Mouse (Mus musculus) subcutaneous adipose tissue, adult 2 months (tissue): ENCODE data around the gene Olfr70. TPM values are rescaled to one million over a fixed set of nuclear protein-coding genes. Genes with fewer than 3 reads are reported as not detected.

Experiments used
- polyA plus RNA-seq: library from polyadenylated mRNA; depleted of rRNA; stranded (reverse); fragments of >200 nt; gene quantifications from 2 replicates; pipeline ENCODE4 v1.2.3, GENCODE M21; 2012; ENCODE audit warnings: low replicate concordance; rRNA removed

The Olfr70 gene
- not detected in 2 replicates for polyA plus RNA-seq

DNA sequence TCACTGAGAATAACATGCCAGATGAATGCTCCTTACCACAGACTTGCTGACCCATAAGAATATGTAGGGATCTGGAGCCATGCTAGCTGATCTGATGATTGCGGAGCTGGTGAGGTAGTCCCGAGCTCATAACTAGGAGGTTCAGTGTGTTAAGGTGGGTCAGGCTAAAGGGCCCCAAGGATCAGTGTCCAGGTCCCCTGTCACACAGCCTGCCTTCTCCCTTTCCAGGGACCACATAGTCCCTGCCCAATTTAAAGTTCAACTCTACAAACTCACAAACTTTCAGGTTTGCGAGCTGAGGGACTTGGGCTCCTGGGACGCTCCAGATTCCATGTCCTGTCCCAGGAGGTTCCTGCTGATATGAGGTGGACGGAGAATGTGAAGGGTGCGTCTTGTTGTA is at the start of gene Olfr70:
Gene Olfr70 (minus strand): TSS at position 101 of the 400 bp plus-strand sequence.

GRCm38 (mm10) chr4:43729794-43730550 is 29.4 kb upstream of the Olfr70 start, which contains the start of gene Spaar:
Gene Spaar, plus strand, starts transcription at chr4:43730034.

GRCm38 (mm10) chr4:43726995-43727394 is 26.4 kb upstream of the Olfr70 start, which contains the start of gene Hrct1:
Gene Hrct1, plus strand, starts transcription at chr4:43727188.

DNA sequence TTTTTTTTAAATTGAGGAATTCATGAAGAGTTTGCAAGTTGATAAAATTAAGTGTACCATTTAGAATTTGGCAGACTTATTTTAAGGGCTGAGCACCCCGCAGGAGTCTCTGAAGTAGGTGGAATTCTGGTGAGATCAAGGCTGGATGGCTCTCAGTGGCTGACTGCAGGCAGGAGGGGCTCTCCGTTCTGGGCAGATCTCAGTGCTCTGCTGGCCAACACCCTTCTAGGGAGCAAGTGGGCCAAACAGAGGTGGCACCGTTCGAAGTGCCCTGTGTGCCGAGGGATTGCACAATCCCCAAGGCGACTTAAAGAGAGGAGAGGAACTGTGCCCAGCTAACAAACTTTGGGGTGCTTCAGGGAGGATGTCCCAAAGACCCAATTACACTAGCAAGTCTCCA is 9.3 kb upstream of the Olfr70 start, which contains the start of gene Olfr71:
Gene Olfr71 (minus strand): TSS at position 387 of the 400 bp plus-strand sequence.

GRCm38 (mm10) chr4:43668782-43669427 is 31.7 kb downstream of the Olfr70 start, which contains the start of the genes Tmem8b and Fam221b:
Gene Tmem8b, plus strand, starts transcription at chr4:43668971.
Gene Fam221b, minus strand, starts transcription at chr4:43669145.

DNA sequence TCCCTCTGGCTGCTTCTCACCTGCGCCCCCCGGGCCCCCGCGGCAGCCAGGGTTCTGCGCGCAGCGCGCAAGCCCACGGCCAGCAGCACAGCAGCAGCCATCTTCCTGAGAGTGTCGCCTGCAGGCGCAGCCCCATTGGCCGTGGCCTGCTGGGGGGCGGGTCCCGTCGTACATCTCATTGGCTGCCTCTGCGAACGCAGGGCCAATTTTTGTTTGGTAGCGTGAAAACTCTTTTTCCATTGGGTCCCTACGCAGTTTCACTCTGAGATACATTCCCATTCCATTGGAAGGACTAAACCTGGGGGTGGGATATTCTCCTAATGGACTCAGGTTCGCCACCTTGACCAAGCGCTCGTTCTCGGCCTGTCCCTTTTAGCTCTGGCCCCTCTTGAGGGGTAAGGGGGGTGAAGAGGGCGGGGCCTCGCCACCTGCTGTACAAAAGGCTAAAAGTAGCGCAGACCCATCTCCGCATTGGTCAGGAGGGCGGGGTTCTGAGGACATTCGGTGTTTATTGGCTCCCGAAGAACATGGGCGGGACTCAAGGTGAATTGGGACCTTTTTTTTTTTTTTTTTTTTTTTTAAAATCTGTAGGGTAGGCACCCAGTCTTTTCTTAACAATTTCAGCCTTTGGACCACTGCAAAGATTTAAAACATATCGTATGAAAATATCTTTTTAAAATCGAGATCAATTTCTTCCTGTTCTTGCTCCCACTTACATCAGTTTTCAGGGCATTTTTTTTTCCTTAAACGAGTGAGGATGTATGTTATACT is 44.1 kb downstream of the Olfr70 start, which contains the start of gene Hint2:
Gene Hint2 (minus strand): TSS at position 128 of the 771 bp plus-strand sequence.

DNA sequence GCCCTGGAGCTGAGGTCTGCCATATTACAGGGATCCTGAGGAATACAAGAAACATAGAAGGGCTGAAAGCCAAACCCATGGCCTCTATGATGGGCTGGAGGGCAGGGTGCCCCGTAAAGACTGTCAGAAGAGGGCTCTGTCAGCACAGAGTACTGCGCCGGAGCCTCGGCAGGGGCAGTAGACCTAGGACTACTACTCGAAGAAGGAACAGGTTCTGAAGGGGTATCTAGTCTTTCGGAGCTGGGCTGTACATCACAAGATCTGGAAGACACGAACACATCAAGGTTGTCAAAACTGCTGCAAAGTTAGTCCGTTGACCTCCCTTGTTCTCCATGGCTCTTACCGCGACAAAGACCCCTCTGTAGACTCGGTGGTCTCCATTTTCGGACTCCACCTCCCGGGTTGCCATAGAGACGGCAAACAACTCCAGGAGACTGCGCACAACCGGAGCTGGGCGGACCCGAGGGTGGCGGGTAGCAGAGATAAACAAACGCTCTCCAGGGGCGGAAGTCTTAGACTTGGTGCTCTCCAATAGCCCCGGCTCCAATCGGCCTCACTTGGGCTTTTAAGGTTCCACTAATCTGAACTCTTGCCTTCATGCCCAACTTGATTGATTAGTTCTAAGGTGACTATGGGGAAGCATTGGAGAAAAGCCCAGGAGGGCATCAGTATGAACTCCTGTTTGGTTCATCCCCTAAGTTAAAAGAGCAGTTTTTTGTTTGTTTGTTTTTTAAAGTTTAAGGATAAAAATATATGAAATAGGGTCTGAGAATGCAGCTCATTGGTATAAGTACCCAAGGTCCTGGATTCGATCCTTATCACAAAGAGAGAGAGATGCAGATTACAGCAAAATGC is 47.2 kb downstream of the Olfr70 start, which contains the start of gene Spag8:
Gene Spag8 (minus strand): TSS at position 434 of the 855 bp plus-strand sequence.

Other genes with a start within 250 kb of the Olfr70 start
- 2.8 and 10.4 TPM in 2 replicates for gene Cd72, start 246.2 kb downstream of the Olfr70 start, polyA plus RNA-seq
- 0.40 and 0.73 TPM in 2 replicates for gene Sit1, start 217.1 kb downstream of the Olfr70 start, polyA plus RNA-seq
- 72.2 and 259 TPM in 2 replicates for gene Ccdc107, start 207.9 kb downstream of the Olfr70 start, polyA plus RNA-seq
- 2.2 and 11.5 TPM in 2 replicates for gene Arhgef39, start 201.1 kb downstream of the Olfr70 start, polyA plus RNA-seq
- gene Car9, start 193.8 kb downstream of the Olfr70 start, polyA plus RNA-seq: 0.26 and 1.6 TPM in 2 replicates
- 19.2 and 203 TPM in 2 replicates for gene Tpm2, start 177.0 kb downstream of the Olfr70 start, polyA plus RNA-seq
- 63.4 and 86.6 TPM in 2 replicates for gene Creb3, start 138.5 kb downstream of the Olfr70 start, polyA plus RNA-seq
- 119 and 185 TPM in 2 replicates for gene Tln1, start 138.1 kb downstream of the Olfr70 start, polyA plus RNA-seq
- 73.9 and 79.3 TPM in 2 replicates for gene Rgp1, start 122.1 kb downstream of the Olfr70 start, polyA plus RNA-seq
- 29.8 and 35.8 TPM in 2 replicates for gene Gba2, start 121.9 kb downstream of the Olfr70 start, polyA plus RNA-seq
- 0.62 and 3.8 TPM in 2 replicates for gene Msmp, start 116.3 kb downstream of the Olfr70 start, polyA plus RNA-seq
- gene Npr2, start 68.9 kb downstream of the Olfr70 start, polyA plus RNA-seq: 94.7 and 95.6 TPM in 2 replicates
- 0.69 and 1.1 TPM in 2 replicates for gene Spag8, start 47.2 kb downstream of the Olfr70 start, polyA plus RNA-seq
- gene Hint2, start 44.3 kb downstream of the Olfr70 start, polyA plus RNA-seq: 105 and 166 TPM in 2 replicates
- 14.5 and 16.6 TPM in 2 replicates for gene Tmem8b, start 31.8 kb downstream of the Olfr70 start, polyA plus RNA-seq
- 0.07 and 0.10 TPM in 2 replicates for gene Fam221b, start 31.7 kb downstream of the Olfr70 start, polyA plus RNA-seq
- gene Olfr71, start 9.4 kb upstream of the Olfr70 start, polyA plus RNA-seq: not detected in 2 replicates
- gene Hrct1, start 26.4 kb upstream of the Olfr70 start, polyA plus RNA-seq: 8.2 and 78.2 TPM in 2 replicates
- gene Spaar, start 29.2 kb upstream of the Olfr70 start, polyA plus RNA-seq: 3.1 and 20.2 TPM in 2 replicates
- gene Olfr159, start 70.2 kb upstream of the Olfr70 start, polyA plus RNA-seq: 0.13 TPM in 1 of 2 replicates, not detected in the other
- not detected in 2 replicates for gene Olfr156, start 123.1 kb upstream of the Olfr70 start, polyA plus RNA-seq
- 0.04 TPM in 1 of 2 replicates, not detected in the other for gene Olfr157, start 139.4 kb upstream of the Olfr70 start, polyA plus RNA-seq
- gene Olfr155, start 150.8 kb upstream of the Olfr70 start, polyA plus RNA-seq: not detected in 2 replicates
- gene Reck, start 174.7 kb upstream of the Olfr70 start, polyA plus RNA-seq: 8.0 and 33.4 TPM in 2 replicates